Mouse (Mus musculus) hindbrain, embryonic 11.5 days (tissue): ENCODE measurements around the gene Nlrp3. TPM values are rescaled to one million over a fixed set of nuclear protein-coding genes. Genes with fewer than 3 reads are reported as not detected.
A peak's percentile ranks its signal among the peaks of the same experiment; 100 is the strongest.
"Not testable (repeated sequence)": the region's sequence is repeated elsewhere in the genome, so short reads cannot be mapped to it uniquely, and the experiment has no call there.

ENCODE experiments used
- ATAC-seq: fragments of 200-750 bp; cut with Nextera tagmentation; 2 replicates; pipeline ENCODE4 v1.8.0; 2017; ENCODE audit warnings: mild to moderate bottlenecking, moderate TSS enrichment, moderate library complexity; ENCODE audit not compliant: low FRiP score
- DNase-seq: peaks from one replicate; pipeline ENCODE4 v3.0.0-alpha.2; 2015; ENCODE audit warnings: low spot score
- H3K27ac ChIP-seq: fragments of 300-500 bp; sonication (generic); 2 replicates; pipeline ENCODE4 v1.5.1; 2014; ENCODE audit warnings: mild to moderate bottlenecking, low read depth, low read length
- H3K27me3 ChIP-seq: fragments of 300-500 bp; sonication (generic); 2 replicates; pipeline ENCODE4 v1.6.1; 2014; ENCODE audit warnings: mild to moderate bottlenecking, low read length, moderate library complexity, mixed read lengths; ENCODE audit not compliant: control insufficient read depth, insufficient read depth
- H3K36me3 ChIP-seq: fragments of 300-500 bp; sonication (generic); 2 replicates; pipeline ENCODE4 v1.6.1; 2014; ENCODE audit warnings: mild to moderate bottlenecking, low read length, moderate library complexity, mixed read lengths; ENCODE audit not compliant: control insufficient read depth, insufficient read depth
- H3K4me1 ChIP-seq: fragments of 300-500 bp; sonication (generic); replicated peaks from 2 replicates; pipeline ENCODE4 v1.6.1; 2014; ENCODE audit warnings: low read length, mixed read lengths; ENCODE audit not compliant: control insufficient read depth, insufficient read depth
- H3K4me2 ChIP-seq: fragments of 300-500 bp; sonication (generic); replicated peaks from 2 replicates; pipeline ENCODE4 v1.6.1; 2014; ENCODE audit warnings: mild to moderate bottlenecking, low read depth, low read length
- H3K4me3 ChIP-seq: fragments of 300-500 bp; sonication (generic); 2 replicates; pipeline ENCODE4 v1.5.1; 2014; ENCODE audit warnings: low read depth, low read length
- H3K9ac ChIP-seq: fragments of 300-500 bp; sonication (generic); 2 replicates; pipeline ENCODE4 v1.6.1; 2014; ENCODE audit warnings: low read depth, low read length
- H3K9me3 ChIP-seq: fragments of 300-500 bp; sonication (generic); 2 replicates; pipeline ENCODE4 v1.6.1; 2016; ENCODE audit warnings: low read length; ENCODE audit not compliant: control insufficient read depth
- WGBS: fragments of 180-500 bp; shearing (Covaris S2); extraction: QIAGEN DNeasy Blood & Tissue Kit; methylation state at CpG from one replicate; pipeline ENCODE4 v1.1.7; 2014; 5-methylcytosine and 5-hydroxymethylcytosine counted together
- polyA plus RNA-seq: library from polyadenylated mRNA; unstranded; fragments of >200 nt; fragmentation: Nextera tagmentation; extraction: Ambion mirVana; gene quantifications from 2 replicates; pipeline ENCODE4 v1.2.1, GENCODE M21; 2014

Nlrp3 gene
- polyA plus RNA-seq, 1 experiment from 2014 or later: 0.26 TPM

GRCm38 (mm10) chr11:59576135-59576534, 34.8 kb downstream of the Nlrp3 start, which contains the start of gene Olfr222:
Gene Olfr222 (minus strand): TSS chr11:59576235.
- ATAC-seq, H3K9ac ChIP-seq: not testable (repeated sequence)

GRCm38 (mm10) chr11:59584539-59584938, 43.2 kb downstream of the Nlrp3 start:
- no peak for ATAC-seq

More at GRCm38 (mm10) chr11:59576135-59576534, 34.8 kb downstream of the Nlrp3 start, which contains the start of gene Olfr222:
- not testable (repeated sequence) for H3K36me3 ChIP-seq, H3K9me3 ChIP-seq, H3K27me3 ChIP-seq, H3K4me3 ChIP-seq, DNase-seq, H3K4me2 ChIP-seq, H3K4me1 ChIP-seq, H3K27ac ChIP-seq

GRCm38 (mm10) chr11:59589496-59589895, 48.1 kb downstream of the Nlrp3 start:
- H3K36me3 ChIP-seq: no peaks in the 10 kb centered on the region
- H3K4me3 ChIP-seq: no peak overlapping the region
- ATAC-seq (no peak), DNase-seq (no peak)
- no peaks in the 10 kb centered on the region for H3K9me3 ChIP-seq
- no peak overlapping the region; the same call in 1 of the 2 replicates for H3K27ac ChIP-seq
- no peaks in the 10 kb centered on the region for H3K27me3 ChIP-seq
- no peak overlapping the region for H3K9ac ChIP-seq
- no peak overlapping the region for H3K4me2 ChIP-seq
- H3K4me1 ChIP-seq: no peaks in the 10 kb centered on the region
- 88% methylated on average over 8 of the region's 8 CpGs for WGBS

More at GRCm38 (mm10) chr11:59584539-59584938, 43.2 kb downstream of the Nlrp3 start:
- Histone ChIP-seq H3K27ac (no peak overlapping the region), H3K4me3 (no peak overlapping the region), H3K36me3 (no peaks in the 10 kb centered on the region), H3K9me3 (no peaks in the 10 kb centered on the region), H3K9ac (no peak overlapping the region), H3K27me3 (no peaks in the 10 kb centered on the region), H3K4me2 (no peak overlapping the region), H3K4me1 (no peaks in the 10 kb centered on the region)
- WGBS: 39% methylated on average over 6 of the region's 6 CpGs
- DNase-seq: peak; percentile 48

- 81% methylated on average over 6 of the region's 6 CpGs for WGBS
- no peaks in the 10 kb centered on the region for H3K4me1 ChIP-seq
- H3K36me3 ChIP-seq: no peaks in the 10 kb centered on the region
- no peak within 1 kb of the TSS for H3K27ac ChIP-seq
- no peak within 1 kb of the TSS for H3K9ac ChIP-seq
- no peaks in the 10 kb centered on the region for H3K27me3 ChIP-seq
- no peaks in the 10 kb centered on the region for H3K9me3 ChIP-seq
- H3K4me3 ChIP-seq: no peak within 1 kb of the TSS
- no peak within 1 kb of the TSS for H3K4me2 ChIP-seq
- DNase-seq (no peak), ATAC-seq (no peak)
These were observed 51.8 kb downstream of the Nlrp3 start, which contains the start of gene Olfr223 for GRCm38 (mm10) chr11:59593189-59593588. Gene Olfr223 (minus strand): TSS chr11:59593289.

- H3K9me3 ChIP-seq: no peaks in the 10 kb centered on the region
- DNase-seq (no peak), ATAC-seq (no peak)
- no peaks in the 10 kb centered on the region for H3K27me3 ChIP-seq
- H3K9ac ChIP-seq: no peak overlapping the region
- 59% methylated on average over 4 of the region's 4 CpGs for WGBS
- no peaks in the 10 kb centered on the region for H3K4me1 ChIP-seq
- H3K27ac ChIP-seq: no peak overlapping the region
- H3K4me2 ChIP-seq: no peak overlapping the region
- H3K36me3 ChIP-seq: no peaks in the 10 kb centered on the region
- no peak overlapping the region for H3K4me3 ChIP-seq
These were observed 54.7 kb downstream of the Nlrp3 start for GRCm38 (mm10) chr11:59596091-59596490.

- 94% methylated on average over 8 of the region's 8 CpGs for WGBS
- ATAC-seq: no peak
These were observed 55.6 kb downstream of the Nlrp3 start for GRCm38 (mm10) chr11:59596950-59597349.

GRCm38 (mm10) chr11:59599211-59599610, 57.8 kb downstream of the Nlrp3 start:
- Histone ChIP-seq H3K4me2 (no peak overlapping the region), H3K9me3 (no peaks in the 10 kb centered on the region), H3K27me3 (no peaks in the 10 kb centered on the region), H3K36me3 (no peaks in the 10 kb centered on the region), H3K27ac (no peak overlapping the region), H3K9ac (no peak overlapping the region), H3K4me3 (no peak overlapping the region), H3K4me1 (no peaks in the 10 kb centered on the region)
- WGBS: 77% methylated on average over 7 of the region's 7 CpGs
- DNase-seq (no peak), ATAC-seq (no peak)

More at GRCm38 (mm10) chr11:59596950-59597349, 55.6 kb downstream of the Nlrp3 start:
- no peak for DNase-seq
- no peaks in the 10 kb centered on the region for H3K36me3 ChIP-seq
- H3K9ac ChIP-seq: no peak overlapping the region
- H3K27me3 ChIP-seq: no peaks in the 10 kb centered on the region
- H3K4me2 ChIP-seq: no peak overlapping the region
- H3K4me3 ChIP-seq: no peak overlapping the region
- no peaks in the 10 kb centered on the region for H3K4me1 ChIP-seq
- no peak overlapping the region for H3K27ac ChIP-seq
- no peaks in the 10 kb centered on the region for H3K9me3 ChIP-seq

- Histone ChIP-seq H3K4me3 (no peak overlapping the region), H3K4me1 (no peaks in the 10 kb centered on the region), H3K9me3 (no peaks in the 10 kb centered on the region), H3K9ac (no peak overlapping the region), H3K27me3 (no peaks in the 10 kb centered on the region), H3K4me2 (no peak overlapping the region), H3K27ac (no peak overlapping the region), H3K36me3 (no peaks in the 10 kb centered on the region)
- DNase-seq (no peak), ATAC-seq (no peak)
- 91% methylated on average over 3 of the region's 3 CpGs for WGBS
These were observed 59.5 kb downstream of the Nlrp3 start for GRCm38 (mm10) chr11:59600872-59601271.

GRCm38 (mm10) chr11:59602287-59602686, 60.9 kb downstream of the Nlrp3 start:
- no peak for DNase-seq

More at GRCm38 (mm10) chr11:59602287-59602686, 60.9 kb downstream of the Nlrp3 start:
- Histone ChIP-seq H3K9ac (no peak overlapping the region), H3K27ac (no peak overlapping the region), H3K36me3 (no peaks in the 10 kb centered on the region), H3K4me1 (no peaks in the 10 kb centered on the region), H3K9me3 (no peaks in the 10 kb centered on the region), H3K27me3 (no peaks in the 10 kb centered on the region), H3K4me3 (no peak overlapping the region), H3K4me2 (no peak overlapping the region)
- no peak for ATAC-seq
- 68% methylated on average over 1 of the region's 1 CpGs for WGBS
